Mouse (Mus musculus) intestine, embryonic 15.5 days (tissue): ENCODE results near the gene Rgs16. TPM values are rescaled to one million over a fixed set of nuclear protein-coding genes. Genes with fewer than 3 reads are reported as not detected.

ENCODE experiments used
- polyA plus RNA-seq: library from polyadenylated mRNA; unstranded; fragments of >200 nt; fragmentation: Nextera tagmentation; extraction: Ambion mirVana; gene quantifications from 2 replicates; pipeline ENCODE4 v1.2.1, GENCODE M21; 2015

Rgs16 gene
- polyA plus RNA-seq, 1 experiment from 2014 or later, result 5.1 TPM

Other genes starting within 250 kb of the Rgs16 start
- 78.8 and 84.8 TPM in 2 replicates for gene Npl, start 190.3 kb upstream of the Rgs16 start, polyA plus RNA-seq
- gene Rgs8, start 87.3 kb upstream of the Rgs16 start, polyA plus RNA-seq, result 0.23 and 0.37 TPM in 2 replicates
- 22.9 and 24.5 TPM in 2 replicates for gene Rnasel, start 9.1 kb downstream of the Rgs16 start, polyA plus RNA-seq
- not detected in 2 replicates for gene Rgsl1, start 103.8 kb downstream of the Rgs16 start, polyA plus RNA-seq
- gene Teddm1b, start 134.0 kb downstream of the Rgs16 start, polyA plus RNA-seq, result 0.18 and 0.29 TPM in 2 replicates
- not detected in 2 replicates for gene Teddm1a, start 151.4 kb downstream of the Rgs16 start, polyA plus RNA-seq
- 73.6 and 83.9 TPM in 2 replicates for gene Glul, start 159.6 kb downstream of the Rgs16 start, polyA plus RNA-seq
- gene Teddm2, start 159.9 kb downstream of the Rgs16 start, polyA plus RNA-seq, result 0.34 and 0.36 TPM in 2 replicates